Mouse (Mus musculus): Measurements from ENCODE around the gene Dnlz. TPM values are rescaled to one million over a fixed set of nuclear protein-coding genes. Genes with fewer than 3 reads are reported as not detected.

Dnlz gene
- total and polyA plus RNA-seq, 3 experiments, result 21.8 to 27.7 TPM; not detected in 1

GRCm38 (mm10) chr2:26356231-26356630 is 4.3 kb upstream of the Dnlz start:
- no peak overlapping the region for H3K4me3 ChIP-seq (ENCODE audit: control insufficient read depth in 1 of 2, insufficient read depth in 1 of 2, low read depth in 2 of 2, low read length in 2 of 2)
- no peak overlapping the region for H3K9ac ChIP-seq (ENCODE audit: control insufficient read depth, low read depth, low read length, poor library complexity, severe bottlenecking)
- peaks cover 9% of the 10 kb centered on the region for H3K79me2 ChIP-seq (ENCODE audit: control insufficient read depth, insufficient read depth, low read length, poor library complexity)
- no peak overlapping the region for H3K27ac ChIP-seq (ENCODE audit: control insufficient read depth, low read depth, low read length)
- H3K36me3 ChIP-seq (ENCODE audit: control insufficient read depth in 1 of 2, insufficient read depth in 2 of 2, low read length in 2 of 2), result peaks cover 0 to 2% of the 10 kb centered on the region in 2 experiments; a peak in 1 of 4 replicates
- H3K9me3 ChIP-seq (replicated peaks; ENCODE audit: insufficient read depth, low read length), result no peaks in the 10 kb centered on the region
- no peaks in the 10 kb centered on the region; a peak in 1 of 4 replicates for H3K27me3 ChIP-seq (ENCODE audit: control insufficient read depth in 1 of 2, insufficient read depth in 2 of 2, low read length in 2 of 2)
- peaks cover 0 to 8% of the 10 kb centered on the region in 2 experiments; a peak in 2 of 4 replicates for H3K4me1 ChIP-seq (ENCODE audit: control insufficient read depth in 1 of 2, insufficient read depth in 2 of 2, low read length in 2 of 2)
- TF ChIP-seq ZC3H11A (IDR thresholded peaks at IDR 0.05; ENCODE audit: low read depth, low read length) (no peak), RCOR1 (IDR thresholded peaks at IDR 0.05; ENCODE audit: low read depth, low read length) (no peak), MAFK (IDR thresholded peaks at IDR 0.05; ENCODE audit: borderline replicate concordance, low read depth, low read length) (no peak), HCFC1 (IDR thresholded peaks at IDR 0.05; ENCODE audit: low read depth, low read length) (no peak), EP300 (IDR thresholded peaks at IDR 0.05; ENCODE audit: low read depth in 1 of 2, low read length in 2 of 2) (no peak), MAX (IDR thresholded peaks at IDR 0.05; ENCODE audit: low read length) (no peak), RAD21 (IDR thresholded peaks at IDR 0.05; ENCODE audit: low read depth, low read length) (no peak), NELFE (IDR thresholded peaks at IDR 0.05; ENCODE audit: low read depth, low read length) (no peak), ELF1 (IDR thresholded peaks at IDR 0.05; ENCODE audit: low read depth, low read length) (no peak), UBTF (IDR thresholded peaks at IDR 0.05; ENCODE audit: borderline replicate concordance, insufficient read depth, low read depth, low read length) (no peak), GABPA (IDR thresholded peaks at IDR 0.05; ENCODE audit: low read depth, low read length) (no peak), MXI1 (IDR thresholded peaks at IDR 0.05; ENCODE audit: low read depth, low read length) (no peak), NRF1 (IDR thresholded peaks at IDR 0.05; ENCODE audit: insufficient read depth, low read depth, low read length, poor library complexity, severe bottlenecking) (no peak)
- no peak for DNase-seq (ENCODE audit: low read depth, low spot score)

- Histone ChIP-seq H3K27ac (ENCODE audit: control insufficient read depth, low read depth, low read length) (no peak overlapping the region), H3K79me2 (ENCODE audit: control insufficient read depth, insufficient read depth, low read length, poor library complexity) (peaks cover 14% of the 10 kb centered on the region), H3K36me3 (ENCODE audit: control insufficient read depth in 1 of 2, insufficient read depth in 2 of 2, low read length in 2 of 2) (peaks cover 0 to 5% of the 10 kb centered on the region in 2 experiments; a peak in 2 of 4 replicates), H3K4me3 (ENCODE audit: control insufficient read depth in 1 of 2, insufficient read depth in 1 of 2, low read depth in 2 of 2, low read length in 2 of 2) (no peak overlapping the region), H3K9me3 (replicated peaks; ENCODE audit: insufficient read depth, low read length) (no peaks in the 10 kb centered on the region), H3K27me3 (ENCODE audit: control insufficient read depth in 1 of 2, insufficient read depth in 2 of 2, low read length in 2 of 2) (no peaks in the 10 kb centered on the region; a peak in 1 of 4 replicates), H3K4me1 (ENCODE audit: control insufficient read depth in 1 of 2, insufficient read depth in 2 of 2, low read length in 2 of 2) (peaks cover 0 to 15% of the 10 kb centered on the region in 2 experiments; a peak in 2 of 4 replicates), H3K9ac (ENCODE audit: control insufficient read depth, low read depth, low read length, poor library complexity, severe bottlenecking) (no peak overlapping the region)
- no peak for DNase-seq (ENCODE audit: low read depth, low spot score)
- TF ChIP-seq NELFE (IDR thresholded peaks at IDR 0.05; ENCODE audit: low read depth, low read length), result no peak
- TF ChIP-seq GABPA (IDR thresholded peaks at IDR 0.05; ENCODE audit: low read depth, low read length), result no peak
- TF ChIP-seq POLR2A (IDR thresholded peaks at IDR 0.05; ENCODE audit: control insufficient read depth in 1 of 2, insufficient read depth in 1 of 2, low read depth in 1 of 2, low read length in 2 of 2, poor library complexity in 1 of 2), result no peak
- TF ChIP-seq ZKSCAN1 (IDR thresholded peaks at IDR 0.05; ENCODE audit: low read depth, low read length), result no peak
- TF ChIP-seq MEF2A (IDR thresholded peaks at IDR 0.05; ENCODE audit: extremely low read depth, insufficient replicate concordance, low read depth, low read length, poor library complexity, severe bottlenecking), result no peak
- TF ChIP-seq MAX (IDR thresholded peaks at IDR 0.05; ENCODE audit: low read length), result no peak
- TF ChIP-seq CHD1 (IDR thresholded peaks at IDR 0.05; ENCODE audit: low read depth, low read length), result no peak
- TF ChIP-seq MAFK (IDR thresholded peaks at IDR 0.05; ENCODE audit: borderline replicate concordance, low read depth, low read length), result no peak
- no peak for TF ChIP-seq EP300 (IDR thresholded peaks at IDR 0.05; ENCODE audit: low read depth in 1 of 2, low read length in 2 of 2)
- TF ChIP-seq ZMIZ1 (IDR thresholded peaks at IDR 0.05; ENCODE audit: low read depth, low read length), result no peak
- no peak for TF ChIP-seq TBP (IDR thresholded peaks at IDR 0.05; ENCODE audit: low read depth, low read length)
Measured at GRCm38 (mm10) chr2:26354401-26354800, 2.5 kb upstream of the Dnlz start.
